Mouse (Mus musculus) right cerebral cortex, adult 2 months (tissue): ENCODE measurements around the gene Gm20481.
A peak's percentile ranks its signal among the peaks of the same experiment; 100 is the strongest.
"Not testable (repeated sequence)": the region's sequence is repeated elsewhere in the genome, so short reads cannot be mapped to it uniquely, and the experiment has no call there.

ENCODE experiments used
- DNase-seq, 2 experiments: peaks; one replicate each; pipeline ENCODE4 v3.0.0; 2021 to 2022; ENCODE audit warnings: low spot score in 2 of 2

The Gm20481 gene

GRCm38 (mm10) chr17:35003022-35003838 lies 33.5 kb downstream of the Gm20481 start:
- no peak for DNase-seq

DNA sequence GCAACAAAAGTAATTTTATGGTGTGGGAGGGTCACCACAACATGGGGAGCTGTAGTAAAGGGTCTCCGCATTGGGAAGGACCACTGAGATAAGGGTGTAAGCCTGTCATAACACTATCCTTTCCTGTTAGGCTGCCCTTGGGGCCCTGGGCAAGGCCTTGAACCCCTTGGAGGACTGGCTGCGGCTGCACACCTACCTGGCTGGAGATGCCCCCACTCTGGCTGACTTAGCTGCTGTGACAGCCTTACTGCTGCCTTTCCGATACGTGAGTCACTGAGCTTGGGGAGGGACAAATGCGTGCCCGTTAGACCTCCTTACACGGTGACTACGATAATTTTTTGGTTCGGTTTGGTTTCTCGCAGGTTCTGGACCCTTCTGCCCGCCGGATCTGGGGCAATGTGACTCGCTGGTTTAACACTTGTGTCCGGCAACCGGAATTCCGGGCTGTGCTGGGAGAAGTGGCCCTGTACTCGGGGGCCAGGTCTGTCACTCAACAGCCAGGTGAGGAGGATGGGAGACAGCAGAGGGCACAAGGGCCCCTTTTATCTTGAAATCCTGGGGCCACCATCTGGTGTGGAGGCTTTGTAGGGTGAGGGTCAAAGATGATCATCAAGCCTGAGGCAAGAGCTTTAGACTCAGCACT lies 34.5 kb downstream of the Gm20481 start:
- no peak for DNase-seq

GRCm38 (mm10) chr17:35005158-35005557 lies 35.4 kb downstream of the Gm20481 start:
- DNase-seq: no peak

DNA sequence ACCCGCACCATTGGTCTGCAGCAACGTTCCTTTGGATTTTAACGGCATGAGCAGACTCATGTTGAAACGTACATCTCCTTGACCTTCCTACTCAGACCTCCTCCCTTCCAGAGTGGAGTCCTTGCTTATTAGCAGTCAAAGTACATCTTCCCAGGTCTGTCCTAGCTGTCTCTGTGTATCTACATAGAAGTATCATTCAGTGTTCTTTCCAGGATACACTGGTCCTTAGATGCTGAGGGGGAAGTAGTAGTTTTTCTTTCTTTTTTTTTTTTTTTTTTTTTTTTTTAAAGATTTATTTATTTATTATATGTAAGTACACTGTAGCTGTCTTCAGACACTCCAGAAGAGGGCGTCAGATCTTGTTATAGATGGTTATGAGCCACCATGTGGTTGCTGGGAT lies 36.2 kb downstream of the Gm20481 start:
- not testable (repeated sequence) for DNase-seq

DNA sequence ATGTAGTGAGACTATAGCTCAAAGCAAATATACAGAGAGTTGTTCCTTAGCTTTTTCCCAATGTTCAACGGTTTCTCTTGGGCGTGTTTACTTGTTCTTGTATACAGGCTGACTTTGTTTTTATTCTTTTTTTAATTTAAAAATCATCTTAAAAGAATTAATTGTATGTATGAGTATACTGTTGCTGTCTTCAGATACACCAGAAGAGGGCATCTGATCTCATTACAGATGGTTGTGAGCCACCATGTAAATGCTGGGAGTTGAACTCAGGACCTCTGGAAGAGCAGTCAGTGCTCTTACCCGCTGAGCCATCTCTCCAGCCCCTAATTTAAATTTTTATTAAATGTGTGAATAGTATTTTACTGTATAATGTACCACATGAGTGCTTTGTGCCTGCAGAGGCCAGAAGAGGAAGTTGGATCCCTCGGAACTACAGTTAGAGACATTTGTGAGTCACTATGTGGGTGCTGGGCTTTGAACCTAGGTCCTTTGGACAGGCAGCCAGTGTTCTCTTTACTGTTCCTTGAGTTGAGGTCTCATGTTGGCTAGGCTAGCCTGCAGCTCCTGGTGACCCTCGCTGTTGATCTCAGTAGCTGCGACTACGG lies 37.8 kb downstream of the Gm20481 start:
- DNase-seq: no peak

DNA sequence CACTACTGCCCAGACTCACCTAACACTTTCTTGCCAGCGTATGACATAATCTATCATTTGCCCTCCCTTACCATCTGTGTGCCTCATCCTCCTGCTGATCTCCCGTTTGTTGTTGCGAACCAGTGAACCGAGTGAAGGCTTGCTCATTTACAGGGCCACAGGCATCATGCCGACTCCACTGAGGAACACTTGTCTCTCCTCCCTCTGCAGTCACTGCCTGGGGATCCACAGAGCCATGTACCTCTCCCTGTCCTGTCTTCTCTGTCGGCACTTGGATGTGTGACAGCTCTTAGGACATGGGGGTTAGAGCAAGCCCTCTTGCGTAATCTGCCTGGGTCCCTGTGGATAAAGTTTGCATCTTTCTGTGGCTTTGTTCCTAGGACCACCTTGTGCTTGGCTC lies 39.9 kb downstream of the Gm20481 start:
- DNase-seq: no peak

GRCm38 (mm10) chr17:35011440-35011839 lies 41.7 kb downstream of the Gm20481 start:
- no peak for DNase-seq

DNA sequence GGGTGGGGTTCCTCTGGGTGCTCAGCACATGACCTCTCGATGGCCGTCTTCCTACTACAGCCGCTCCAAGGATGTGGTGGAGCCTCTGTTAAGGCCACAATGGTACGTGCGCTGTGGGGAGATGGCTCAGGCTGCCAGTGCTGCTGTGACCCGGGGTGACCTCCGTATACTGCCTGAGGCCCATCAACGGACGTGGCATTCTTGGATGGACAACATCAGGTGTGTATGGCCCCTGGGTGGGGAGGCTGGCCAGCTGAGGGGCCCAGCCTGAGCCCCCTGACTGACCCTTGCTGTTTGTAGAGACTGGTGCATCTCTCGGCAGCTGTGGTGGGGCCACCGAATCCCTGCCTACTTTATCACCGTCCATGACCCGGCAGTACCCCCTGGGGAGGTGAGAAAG lies 42.7 kb downstream of the Gm20481 start:
- no peak for DNase-seq

DNA sequence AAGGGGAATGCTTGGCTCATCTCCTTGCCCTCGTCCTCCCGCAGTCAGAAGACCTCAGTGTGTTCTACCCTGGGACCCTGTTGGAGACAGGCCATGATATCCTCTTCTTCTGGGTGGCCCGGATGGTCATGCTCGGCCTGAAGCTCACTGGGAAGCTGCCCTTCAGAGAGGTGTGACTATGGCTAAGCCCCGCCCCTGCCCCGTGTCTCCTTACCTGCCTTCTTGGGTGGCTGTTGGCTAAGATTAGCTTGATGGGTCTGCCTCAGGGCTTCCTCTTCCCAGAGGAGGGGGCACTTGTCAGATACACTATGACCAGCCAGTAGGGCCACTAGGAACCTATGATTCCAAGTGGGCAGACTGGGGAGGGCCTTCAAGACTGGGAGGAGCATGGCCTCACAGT lies 43.5 kb downstream of the Gm20481 start:
- DNase-seq: no peak

- no peak for DNase-seq
These were observed 45.6 kb downstream of the Gm20481 start for GRCm38 (mm10) chr17:35015296-35015695.

- DNase-seq: no peak
These were observed 46.7 kb downstream of the Gm20481 start, which contains the start of gene Vwa7 for GRCm38 (mm10) chr17:35016376-35016775. Gene Vwa7, plus strand, starts transcription at chr17:35016579.

DNA sequence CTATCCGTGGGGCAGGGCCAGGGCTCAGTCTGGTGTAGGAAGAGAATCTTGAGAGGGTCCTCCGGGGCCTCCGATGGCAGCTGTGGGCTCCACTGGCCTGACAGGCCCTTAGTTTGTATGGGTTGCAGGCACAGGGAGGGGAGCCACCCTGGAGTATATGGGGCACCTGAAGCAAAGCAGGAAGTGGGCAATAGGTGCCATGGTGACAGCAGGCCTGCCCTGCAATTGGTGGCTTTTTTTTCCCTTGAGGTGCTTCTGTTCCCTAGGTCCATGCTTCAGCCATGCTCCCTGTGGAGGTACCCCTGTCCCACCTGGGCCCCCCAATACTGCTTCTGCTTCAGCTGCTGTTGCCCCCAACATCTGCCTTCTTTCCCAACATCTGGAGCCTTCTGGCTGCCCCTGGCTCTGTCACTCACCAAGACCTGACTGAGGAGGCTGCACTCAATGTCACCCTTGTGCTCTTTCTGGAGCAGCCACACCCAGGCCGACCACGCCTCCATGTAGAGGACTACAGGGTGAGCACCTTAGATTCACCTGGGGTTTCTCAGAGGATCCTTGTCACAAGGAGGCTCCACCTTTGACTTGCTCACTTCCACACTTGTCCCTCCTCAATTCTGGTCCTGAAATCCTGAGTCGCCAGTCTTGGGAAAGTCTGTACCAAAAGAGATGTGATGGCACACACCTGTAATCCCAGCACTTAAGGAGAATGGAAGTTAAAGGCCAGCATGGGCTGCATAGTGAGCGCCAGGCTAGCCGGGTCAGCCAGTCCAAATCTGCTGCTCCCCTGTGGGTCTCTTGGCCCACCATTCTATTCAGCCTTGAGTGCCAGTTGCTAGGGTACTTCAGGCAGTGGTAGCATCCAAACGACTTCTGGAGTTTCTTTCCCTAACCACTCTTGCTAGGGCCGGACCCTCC lies 47.3 kb downstream of the Gm20481 start:
- DNase-seq: no peak

GRCm38 (mm10) chr17:35017706-35018030 lies 48.0 kb downstream of the Gm20481 start:
- DNase-seq: no peak

- DNase-seq: no peak
These were observed 48.5 kb downstream of the Gm20481 start for GRCm38 (mm10) chr17:35018171-35018570.

DNA sequence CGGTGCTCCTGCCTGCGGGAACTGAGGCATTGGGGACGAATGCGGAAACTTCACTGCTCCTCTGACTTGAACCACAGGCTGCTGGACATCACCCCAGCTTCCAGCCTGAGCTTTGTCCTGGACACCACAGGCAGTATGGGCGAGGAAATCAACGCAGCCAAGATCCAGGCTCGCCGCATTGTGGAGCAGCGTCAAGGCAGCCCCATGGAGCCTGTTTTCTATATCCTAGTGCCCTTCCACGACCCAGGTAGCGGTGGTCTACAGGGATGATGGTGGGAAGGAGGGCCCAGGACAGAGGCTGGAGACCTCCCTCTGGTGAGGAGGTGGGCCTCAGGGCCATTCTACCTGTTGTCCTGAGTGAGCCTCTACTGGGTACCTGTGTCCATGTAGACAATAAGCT lies 50.2 kb downstream of the Gm20481 start:
- no peak for DNase-seq

GRCm38 (mm10) chr17:35020551-35020950 lies 50.8 kb downstream of the Gm20481 start:
- no peak for DNase-seq

GRCm38 (mm10) chr17:35021163-35021808 lies 51.6 kb downstream of the Gm20481 start:
- peak; percentile 88 to 91 for DNase-seq
